Mouse (Mus musculus) heart, embryonic 12.5 days (tissue): ENCODE measurements around the gene Ccdc116. TPM values are rescaled to one million over a fixed set of nuclear protein-coding genes. Genes with fewer than 3 reads are reported as not detected.
A peak's percentile ranks its signal among the peaks of the same experiment; 100 is the strongest.

Experiments
- microRNA counts: library from miRNA; unstranded; fragments of <30 nt; microRNA quantifications from one replicate; lab custom pipeline; 2017
- microRNA-seq: library from miRNA; unstranded; fragments of <30 nt; microRNA quantifications from one replicate; pipeline ENCODE4, GENCODE M21; 2017
- polyA plus RNA-seq: library from polyadenylated mRNA; unstranded; fragments of >200 nt; fragmentation: Nextera tagmentation; extraction: Ambion mirVana; gene quantifications from 2 replicates; pipeline ENCODE4 v1.2.1, GENCODE M21; 2016

The Ccdc116 gene
- polyA plus RNA-seq, 1 experiment from 2014 or later = 0.33 TPM

MicroRNA genes within 50 kb of the gene (microRNA counts, 519-probe panel; counts per million panel counts)
- 5,779 counts per million, percentile 74 among the panel's probes with 10 or more counts for microRNA mmu-miR-130b (lab: Ali Mortazavi, UCI)
- microRNA mmu-miR-301b (lab: Ali Mortazavi, UCI) = 4,399 counts per million, percentile 43 among the panel's probes with 10 or more counts

Small RNA genes within 50 kb of the gene (microRNA-seq; reads per million reads assigned to microRNA genes)
- gene Mir130b (5,255 reads per million, percentile 92 among the genes with 10 or more reads in this experiment), gene Mir301b (100 reads per million, percentile 52 among the genes with 10 or more reads in this experiment)

Other genes with a start within 250 kb of the Ccdc116 start
- 133 TPM in 2 replicates for gene Mapk1, start 163.8 kb downstream of the Ccdc116 start, polyA plus RNA-seq
- 14.4 and 15.4 TPM in 2 replicates for gene Ypel1, start 77.5 kb downstream of the Ccdc116 start, polyA plus RNA-seq
- gene Ppil2, start 36.0 kb downstream of the Ccdc116 start, polyA plus RNA-seq = 101 and 105 TPM in 2 replicates
- 28.1 and 31.4 TPM in 2 replicates for gene 2610318N02Rik, start 22.1 kb downstream of the Ccdc116 start, polyA plus RNA-seq
- gene Sdf2l1, start 14.8 kb downstream of the Ccdc116 start, polyA plus RNA-seq = 59.9 and 64.9 TPM in 2 replicates
- 4.6 and 5.4 TPM in 2 replicates for gene Ydjc, start 2.6 kb downstream of the Ccdc116 start, polyA plus RNA-seq
- gene Ube2l3, start 55.4 kb upstream of the Ccdc116 start, polyA plus RNA-seq = 310 and 321 TPM in 2 replicates
- 0.24 and 0.26 TPM in 2 replicates for gene Rimbp3, start 61.4 kb upstream of the Ccdc116 start, polyA plus RNA-seq
- 6.5 and 7.0 TPM in 2 replicates for gene Hic2, start 86.3 kb upstream of the Ccdc116 start, polyA plus RNA-seq
- gene Tmem191c, start 128.8 kb upstream of the Ccdc116 start, polyA plus RNA-seq = 8.3 and 9.0 TPM in 2 replicates
- 0.65 and 2.3 TPM in 2 replicates for gene Serpind1, start 184.1 kb upstream of the Ccdc116 start, polyA plus RNA-seq